In genomic region chr16:34003566-34004127, GRCm38 (mm10) we compare ENCODE assay signal across 11 mouse cellular contexts. TPM values are rescaled to one million over a fixed set of nuclear protein-coding genes. Genes with fewer than 3 reads are reported as not detected.
A peak's percentile ranks its signal among the peaks of the same experiment; 100 is the strongest.
DNase-seq lines count a peak whose midpoint lies in the region; ATAC-seq and TF ChIP-seq lines count a peak whose summit lies in the region.
"Had no signal": no experiment of that assay in that cellular context is flagged by ENCODE, and none has a peak within 500 bp of the region (broad histone marks: within the 10 kb centered on the region; RNA-seq: fewer than 3 reads in every experiment).

No protein-coding gene starts in this region.

- no peak for TF ChIP-seq CTCF in hindbrain, postnatal 0 days (IDR thresholded peaks at IDR 0.05; ENCODE audit: low read depth)

- H3K4me2 ChIP-seq in heart, embryonic 16.5 days (ENCODE audit: low read depth, low read length): peak overlapping the region; percentile 40
- H3K4me2 ChIP-seq in neural tube, embryonic 12.5 days (replicated peaks): no peak overlapping the region
- H3K4me2 ChIP-seq in hindbrain, postnatal 0 days (ENCODE audit: low read depth, low read length): no peak overlapping the region
- no peak overlapping the region for H3K4me2 ChIP-seq in stomach, embryonic 16.5 days (ENCODE audit: low read depth, low read length)
- H3K4me2 ChIP-seq in liver, embryonic 12.5 days: no peak overlapping the region

- H3K4me1 ChIP-seq in heart, embryonic 16.5 days (ENCODE audit: control insufficient read depth, insufficient read depth, low read length): peaks cover 24% of the 10 kb centered on the region
- peaks cover 14% of the 10 kb centered on the region for H3K4me1 ChIP-seq in neural tube, embryonic 12.5 days
- H3K4me1 ChIP-seq in hindbrain, postnatal 0 days (ENCODE audit: insufficient read depth, low read length): peaks cover 19% of the 10 kb centered on the region
- H3K4me1 ChIP-seq in stomach, embryonic 16.5 days (ENCODE audit: control insufficient read depth, insufficient read depth, low read length): peaks cover 11% of the 10 kb centered on the region
- H3K4me1 ChIP-seq in liver, embryonic 12.5 days: peaks cover 13% of the 10 kb centered on the region

- H3K36me3 ChIP-seq in heart, embryonic 16.5 days (ENCODE audit: control insufficient read depth, insufficient read depth): no peaks in the 10 kb centered on the region
- H3K36me3 ChIP-seq in neural tube, embryonic 12.5 days: 0 out of 2 replicates have a peak, but pooled peaks cover 6% of the 10 kb centered on the region
- no peaks in the 10 kb centered on the region for H3K36me3 ChIP-seq in hindbrain, postnatal 0 days (ENCODE audit: insufficient read depth, low read length)
- no peaks in the 10 kb centered on the region for H3K36me3 ChIP-seq in stomach, embryonic 16.5 days (ENCODE audit: control insufficient read depth, insufficient read depth, low read length)
- peaks cover 3% of the 10 kb centered on the region; the same call in 1 of the 2 replicates for H3K36me3 ChIP-seq in liver, embryonic 12.5 days

- 36% methylated on average over 10 of the region's 10 CpGs for WGBS in heart, embryonic 16.5 days
- 67% methylated on average over 10 of the region's 10 CpGs for WGBS in neural tube, embryonic 12.5 days
- 24% methylated on average over 10 of the region's 10 CpGs for WGBS in hindbrain, postnatal 0 days
- WGBS in stomach, embryonic 16.5 days: 54% methylated on average over 10 of the region's 10 CpGs
- WGBS in liver, embryonic 12.5 days (ENCODE audit: insufficient replicate concordance): 66% methylated on average over 10 of the region's 10 CpGs

- no peak for ATAC-seq in heart, embryonic 16.5 days (replicated peaks; ENCODE audit: extremely low read depth, insufficient read depth, low FRiP score)
- 0 out of 2 replicates have a peak, but pooled peaks have one; percentile 5 for ATAC-seq in neural tube, embryonic 12.5 days (ENCODE audit: low FRiP score, low read depth)
- peak; percentile 34; the same call in 1 of the 2 replicates for ATAC-seq in hindbrain, postnatal 0 days
- no peak for ATAC-seq in stomach, embryonic 16.5 days (ENCODE audit: insufficient read depth, low FRiP score)
- no peak for ATAC-seq in liver, embryonic 12.5 days

- no peaks in the 10 kb centered on the region for H3K27me3 ChIP-seq in heart, embryonic 16.5 days (ENCODE audit: control insufficient read depth, insufficient read depth, low read length)
- H3K27me3 ChIP-seq in neural tube, embryonic 12.5 days (replicated peaks): no peaks in the 10 kb centered on the region
- no peaks in the 10 kb centered on the region for H3K27me3 ChIP-seq in hindbrain, postnatal 0 days (ENCODE audit: insufficient read depth, low read length)
- no peaks in the 10 kb centered on the region for H3K27me3 ChIP-seq in stomach, embryonic 16.5 days (ENCODE audit: control insufficient read depth, insufficient read depth, low read length)
- H3K27me3 ChIP-seq in liver, embryonic 12.5 days (replicated peaks): peaks cover 10% of the 10 kb centered on the region; the same call in 1 of the 2 replicates

- DNase-seq in heart, postnatal 10 days: no peak
- no peak for DNase-seq in neural tube, embryonic 10.5 days (ENCODE audit: extremely low spot score, low spot score)
- DNase-seq in hindbrain, postnatal 0 days (ENCODE audit: low spot score): peak; percentile 48
- no peak for DNase-seq in right cerebral cortex, adult 2 months (ENCODE audit: low spot score in 2 of 2)
- DNase-seq: right cerebral cortex, postnatal 25 days had no signal

- H3K27ac ChIP-seq in heart, embryonic 16.5 days (ENCODE audit: low read length): peak overlapping the region; percentile 77
- H3K27ac ChIP-seq in neural tube, embryonic 12.5 days: 0 out of 2 replicates have a peak overlapping the region, but pooled peaks have one; percentile 27
- H3K27ac ChIP-seq in hindbrain, postnatal 0 days: peak overlapping the region; percentile 72; the same call in 1 of the 2 replicates
- 0 out of 2 replicates have a peak overlapping the region, but pooled peaks have one; percentile 4 for H3K27ac ChIP-seq in stomach, embryonic 16.5 days (ENCODE audit: low read length)
- H3K27ac ChIP-seq in liver, embryonic 12.5 days: no peak overlapping the region
- H3K27ac ChIP-seq: kidney, postnatal 0 days had no signal

- no peaks in the 10 kb centered on the region for H3K9me3 ChIP-seq in heart, embryonic 16.5 days (replicated peaks; ENCODE audit: control insufficient read depth, low read length)
- no peaks in the 10 kb centered on the region for H3K9me3 ChIP-seq in neural tube, embryonic 12.5 days
- no peaks in the 10 kb centered on the region for H3K9me3 ChIP-seq in hindbrain, postnatal 0 days (ENCODE audit: low read length)
- no peaks in the 10 kb centered on the region for H3K9me3 ChIP-seq in stomach, embryonic 16.5 days (replicated peaks; ENCODE audit: control insufficient read depth, low read length)
- H3K9me3 ChIP-seq in liver, embryonic 12.5 days (replicated peaks): no peaks in the 10 kb centered on the region

- H3K4me3 ChIP-seq in heart, embryonic 16.5 days (ENCODE audit: low read length): no peak overlapping the region
- H3K4me3 ChIP-seq in neural tube, embryonic 12.5 days: no peak overlapping the region
- H3K4me3 ChIP-seq in hindbrain, postnatal 0 days (ENCODE audit: low read length): no peak overlapping the region
- H3K4me3 ChIP-seq in stomach, embryonic 16.5 days (replicated peaks; ENCODE audit: low read length): no peak overlapping the region
- no peak overlapping the region for H3K4me3 ChIP-seq in liver, embryonic 12.5 days
- H3K4me3 ChIP-seq: erythroblast, embryonic 14.5 days had no signal

- intact Hi-C loops in heart, postnatal 10 days (cut with DNase I): loop anchor here (5.0 kb wide), 1 partner anchor 89 kb away; no protein-coding TSS in a partner anchor

- 0 out of 2 replicates have a peak overlapping the region, but pooled peaks have one; percentile 49 for H3K9ac ChIP-seq in heart, embryonic 16.5 days (ENCODE audit: low read length)
- no peak overlapping the region for H3K9ac ChIP-seq in neural tube, embryonic 12.5 days
- no peak overlapping the region for H3K9ac ChIP-seq in hindbrain, postnatal 0 days (replicated peaks; ENCODE audit: low read length)
- no peak overlapping the region for H3K9ac ChIP-seq in stomach, embryonic 16.5 days (ENCODE audit: low read length)
- H3K9ac ChIP-seq in liver, embryonic 12.5 days: no peak overlapping the region

RNA-seq across cellular contexts. Expression of gene Umps, which starts 36.8 kb away (rescaled TPM):
- 29.4 and 30.7 TPM in 2 replicates for polyA plus RNA-seq in heart, embryonic 16.5 days (2015; fragmentation: Nextera tagmentation; extraction: Ambion mirVana)
- 10 to 100 TPM; 12.0 to 12.1 TPM for total RNA-seq in heart, postnatal 10 days (2021)
- 36.8 and 38.2 TPM in 2 replicates for polyA plus RNA-seq in neural tube, embryonic 12.5 days (2016; fragmentation: Nextera tagmentation; extraction: Ambion mirVana)
- total RNA-seq in hindbrain, postnatal 0 days (2014; rRNA removed): 16.7 and 23.6 TPM in 2 replicates
- 23.0 and 23.7 TPM in 2 replicates for polyA plus RNA-seq in hindbrain, postnatal 0 days (2015; fragmentation: Nextera tagmentation; extraction: Ambion mirVana)
- polyA plus RNA-seq in stomach, embryonic 16.5 days (2015; fragmentation: Nextera tagmentation; extraction: Ambion mirVana): 53.5 and 54.5 TPM in 2 replicates
- 66.6 and 68.0 TPM in 2 replicates for polyA plus RNA-seq in liver, embryonic 12.5 days (2016; fragmentation: Nextera tagmentation; extraction: Ambion mirVana)

Comparison
In these comparisons a context has a peak if more than half of its experiments do, and no peak if none do; other contexts are left out.
1. ATAC-seq: peak in neural tube, embryonic 12.5 days (single experiment) and hindbrain, postnatal 0 days (single experiment); none in heart, embryonic 16.5 days (single experiment), stomach, embryonic 16.5 days (single experiment) and liver, embryonic 12.5 days (single experiment).